Mouse (Mus musculus) MEL-GATA-1-ER (cell line): Measurements from ENCODE around the gene Ppp1r10.
"Not testable (repeated sequence)": the region's sequence is repeated elsewhere in the genome, so short reads cannot be mapped to it uniquely, and the experiment has no call there.

ENCODE experiments used
- DNase-seq: peaks from one replicate; pipeline ENCODE4 v3.0.0-alpha.2; 2012; ENCODE audit warnings: low read depth; ENCODE audit errors: extremely low read depth

The Ppp1r10 gene

GRCm38 (mm10) chr17:35929534-35929933, 13.3 kb downstream of the Ppp1r10 start:
- DNase-seq, result no peak

- DNase-seq, result no peak
Observed at GRCm38 (mm10) chr17:35930627-35931026, 14.4 kb downstream of the Ppp1r10 start.

GRCm38 (mm10) chr17:35932608-35933007, 16.4 kb downstream of the Ppp1r10 start:
- no peak for DNase-seq

GRCm38 (mm10) chr17:35935763-35936162, 19.5 kb downstream of the Ppp1r10 start:
- DNase-seq, result not testable (repeated sequence)

GRCm38 (mm10) chr17:35937700-35938348, 21.6 kb downstream of the Ppp1r10 start:
- peak; percentile 54 for DNase-seq

GRCm38 (mm10) chr17:35939108-35939507, 22.9 kb downstream of the Ppp1r10 start:
- no peak for DNase-seq

- no peak for DNase-seq
Observed at GRCm38 (mm10) chr17:35939941-35940340, 23.7 kb downstream of the Ppp1r10 start.

GRCm38 (mm10) chr17:35950946-35951345, 34.7 kb downstream of the Ppp1r10 start:
- DNase-seq, result not testable (repeated sequence)

GRCm38 (mm10) chr17:35952559-35952958, 36.3 kb downstream of the Ppp1r10 start:
- DNase-seq, result not testable (repeated sequence)

- DNase-seq, result no peak
Observed at GRCm38 (mm10) chr17:35954665-35955064, 38.4 kb downstream of the Ppp1r10 start.

- no peak for DNase-seq
Observed at GRCm38 (mm10) chr17:35958533-35959223, 42.4 kb downstream of the Ppp1r10 start.

GRCm38 (mm10) chr17:35963279-35963678, 47.0 kb downstream of the Ppp1r10 start:
- DNase-seq, result no peak

GRCm38 (mm10) chr17:35967621-35968020, 51.4 kb downstream of the Ppp1r10 start:
- DNase-seq, result no peak

- peak; percentile 84 for DNase-seq
Observed at GRCm38 (mm10) chr17:35969418-35970389, 53.5 kb downstream of the Ppp1r10 start, which contains the start of gene Abcf1. Abcf1 (minus strand) TSS chr17:35969761.

- DNase-seq, result no peak
Observed at GRCm38 (mm10) chr17:35972131-35972530, 55.9 kb downstream of the Ppp1r10 start.

GRCm38 (mm10) chr17:35978811-35979400, 62.7 kb downstream of the Ppp1r10 start:
- DNase-seq, result no peak

GRCm38 (mm10) chr17:35979401-35980362, 63.4 kb downstream of the Ppp1r10 start, which contains the start of the genes Gnl1 and Prr3:
Gnl1 (plus strand) TSS chr17:35979851.
Prr3 (minus strand) TSS chr17:35980236.
- peak; percentile 88 for DNase-seq

- DNase-seq, result no peak
Observed at GRCm38 (mm10) chr17:35980363-35980754, 64.1 kb downstream of the Ppp1r10 start.

GRCm38 (mm10) chr17:35981776-35982175, 65.5 kb downstream of the Ppp1r10 start:
- no peak for DNase-seq
